Mouse (Mus musculus) heart, postnatal 0 days (tissue): ENCODE measurements around the gene 2900011O08Rik.

Experiments
- CTCF ChIP-seq: IDR thresholded peaks from 2 replicates; pipeline ENCODE4 v1.5.1; 2016; ENCODE audit warnings: antibody characterized with exemption, control low read depth, low read depth
- EP300 ChIP-seq: IDR thresholded peaks from 2 replicates; pipeline ENCODE4 v1.6.1; 2016; ENCODE audit warnings: antibody characterized with exemption, low read depth

- TF ChIP-seq CTCF (no peak), EP300 (no peak)
Measured at GRCm38 (mm10) chr16:14131838-14132237, 145.4 kb downstream of the 2900011O08Rik start.
